Mouse (Mus musculus): ENCODE results near the gene H2afv.
"Not testable (repeated sequence)": the region's sequence is repeated elsewhere in the genome, so short reads cannot be mapped to it uniquely, and the experiment has no call there.

H2afv gene

DNA sequence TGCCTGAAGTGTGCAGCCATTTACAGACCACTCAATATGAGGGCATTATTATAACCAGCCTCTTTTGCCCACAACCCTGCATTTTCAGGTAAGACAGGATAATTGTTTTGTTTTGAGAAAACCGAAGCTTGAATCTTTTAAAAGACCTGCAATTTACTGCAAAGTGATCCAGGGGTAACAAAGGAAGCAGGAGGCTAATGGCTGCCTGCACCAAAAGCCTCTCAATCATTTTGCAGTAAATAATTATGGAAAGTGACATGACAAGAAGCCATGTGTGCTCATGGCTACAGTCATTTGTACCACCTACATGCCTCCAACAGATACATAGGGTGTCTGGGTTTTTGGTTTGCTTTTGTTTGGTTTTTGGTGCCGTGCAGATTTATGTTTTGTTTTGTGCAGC is 26.8 kb upstream of the H2afv start:
- in situ Hi-C loops (cut with MboI; ENCODE audit: low sequenced_read_pairs) = no loop called here

DNA sequence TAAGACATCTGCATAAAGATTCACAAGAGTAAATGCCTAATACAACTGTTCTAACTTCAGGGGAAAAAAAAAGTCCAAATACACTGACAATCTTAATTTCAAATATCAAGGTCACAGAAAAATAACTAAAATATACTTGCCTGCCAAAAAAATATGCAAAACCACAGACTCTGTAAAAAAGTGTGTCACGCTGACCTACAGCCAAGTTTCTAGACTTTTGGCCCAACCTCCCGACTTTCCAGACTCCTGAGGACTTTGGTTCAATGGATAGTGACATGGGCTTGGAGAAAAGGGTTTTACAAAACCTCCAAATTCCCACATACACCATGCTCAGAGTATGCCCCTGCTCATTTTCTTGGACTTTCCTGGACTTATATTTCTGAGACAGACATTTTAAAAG is 24.3 kb upstream of the H2afv start:
- in situ Hi-C loops (cut with MboI; ENCODE audit: low sequenced_read_pairs) = no loop called here

DNA sequence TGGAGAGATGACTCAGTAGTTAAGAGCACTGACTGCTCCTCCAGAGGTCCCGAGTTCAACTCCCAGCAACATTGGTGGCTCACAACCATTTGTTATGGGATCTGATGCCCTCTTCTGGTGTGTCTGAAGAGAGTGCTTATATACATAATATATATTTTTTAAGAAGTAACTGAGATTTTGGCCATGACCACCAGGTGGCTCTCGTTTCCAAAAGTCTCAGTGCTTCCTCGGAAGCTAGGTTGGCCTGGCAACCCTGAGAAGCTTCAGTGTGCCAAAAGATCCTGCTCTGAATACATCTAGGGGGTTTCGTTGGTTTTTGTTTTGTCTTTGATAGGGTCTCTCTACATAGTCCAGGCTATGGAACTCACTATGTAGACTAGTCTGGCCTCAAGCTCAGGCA is 20.9 kb upstream of the H2afv start:
- in situ Hi-C loops (cut with MboI; ENCODE audit: low sequenced_read_pairs) = no loop called here

DNA sequence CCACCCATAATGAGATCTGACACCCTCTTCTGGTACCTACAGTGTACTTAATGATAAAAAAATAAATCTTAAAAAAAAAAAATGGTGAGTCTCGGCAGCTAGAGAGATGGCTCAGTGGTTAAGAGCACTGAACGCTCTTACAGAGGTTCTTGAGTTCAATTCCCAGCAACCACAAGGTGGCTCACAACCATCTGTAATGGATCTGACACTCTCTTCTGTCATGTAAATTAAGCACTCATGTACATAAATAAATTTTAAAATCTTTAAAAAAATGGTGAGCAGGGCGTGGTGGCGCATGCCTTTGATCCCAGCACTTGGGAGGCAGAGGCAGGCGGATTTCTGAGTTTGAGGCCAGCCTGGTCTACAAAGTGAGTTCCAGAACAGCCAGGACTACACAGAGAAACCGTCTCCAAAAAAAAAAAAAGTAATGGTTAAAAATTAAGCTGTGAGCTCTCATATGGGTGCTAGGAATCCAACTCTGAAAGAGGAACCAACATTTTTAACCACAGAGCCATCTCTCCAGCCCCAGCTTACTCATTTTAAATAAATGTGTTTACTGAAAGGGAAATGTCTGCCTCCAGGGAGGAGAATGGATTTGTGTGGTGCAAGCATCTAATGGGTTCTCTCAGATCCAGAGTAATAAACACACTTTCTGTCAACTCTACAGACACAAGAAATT is 19.1 kb upstream of the H2afv start:
- in situ Hi-C loops (cut with MboI; ENCODE audit: low sequenced_read_pairs) = no loop called here

DNA sequence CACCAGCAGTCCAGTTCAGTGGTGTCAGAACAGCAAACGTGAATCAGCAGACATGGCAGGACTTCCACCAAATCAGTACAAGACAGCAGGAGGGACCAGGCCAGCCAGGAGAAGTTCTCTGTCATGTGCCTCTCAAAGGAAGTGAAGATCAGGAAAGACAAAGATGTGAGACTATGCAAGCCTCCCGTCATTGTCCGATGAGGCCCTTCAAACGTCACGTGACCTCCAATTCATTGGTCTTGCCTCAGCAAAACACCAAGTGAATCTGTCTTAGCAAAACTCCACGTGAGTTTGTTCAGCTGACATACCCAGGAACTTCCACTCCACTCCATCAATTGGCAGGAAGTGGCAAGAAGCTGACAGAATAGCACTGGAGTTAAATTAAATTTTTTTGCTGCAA is 11.8 kb upstream of the H2afv start:
- in situ Hi-C loops (cut with MboI; ENCODE audit: low sequenced_read_pairs) = no loop called here

DNA sequence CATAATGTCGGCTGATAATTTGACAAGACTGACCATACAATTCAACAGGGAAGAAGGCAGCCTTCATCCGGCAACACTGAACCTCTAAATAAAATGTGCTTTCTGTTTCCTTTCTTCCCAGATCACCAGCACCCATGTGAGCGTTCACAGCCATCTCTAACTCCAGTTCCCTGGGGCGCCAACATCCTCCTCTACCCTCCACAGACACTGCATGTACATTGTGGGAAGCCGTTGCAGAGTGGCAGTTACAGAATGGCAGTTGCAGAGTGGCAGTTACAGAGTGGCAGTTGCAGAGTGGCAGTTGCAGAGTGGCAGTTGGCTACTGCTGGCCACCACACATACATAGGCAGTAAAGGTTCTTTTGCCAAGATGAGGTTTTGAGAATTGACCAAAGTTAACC is 3.9 kb upstream of the H2afv start:
- in situ Hi-C loops (cut with MboI; ENCODE audit: low sequenced_read_pairs) = not testable (repeated sequence)

DNA sequence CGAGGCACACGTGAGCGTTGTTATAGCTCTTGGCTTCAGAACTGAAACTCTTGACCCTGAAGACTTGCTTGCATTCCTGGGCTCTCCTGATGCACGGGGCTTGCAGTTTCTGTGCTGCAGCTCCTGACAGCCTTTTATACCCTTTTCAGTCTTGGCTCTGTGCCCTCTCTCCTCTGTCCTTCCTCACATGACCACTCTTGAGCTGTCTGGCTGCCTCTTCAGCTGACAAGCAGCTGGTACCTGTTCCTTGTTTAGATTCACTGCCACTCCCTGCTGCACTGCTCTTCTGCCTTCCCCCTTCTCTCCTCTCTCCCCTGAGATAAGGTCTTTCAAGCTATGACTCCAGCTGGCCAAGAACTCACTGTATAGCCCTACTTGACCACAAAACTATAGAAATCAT is 3.2 kb upstream of the H2afv start:
- in situ Hi-C loops (cut with MboI; ENCODE audit: low sequenced_read_pairs) = no loop called here

DNA sequence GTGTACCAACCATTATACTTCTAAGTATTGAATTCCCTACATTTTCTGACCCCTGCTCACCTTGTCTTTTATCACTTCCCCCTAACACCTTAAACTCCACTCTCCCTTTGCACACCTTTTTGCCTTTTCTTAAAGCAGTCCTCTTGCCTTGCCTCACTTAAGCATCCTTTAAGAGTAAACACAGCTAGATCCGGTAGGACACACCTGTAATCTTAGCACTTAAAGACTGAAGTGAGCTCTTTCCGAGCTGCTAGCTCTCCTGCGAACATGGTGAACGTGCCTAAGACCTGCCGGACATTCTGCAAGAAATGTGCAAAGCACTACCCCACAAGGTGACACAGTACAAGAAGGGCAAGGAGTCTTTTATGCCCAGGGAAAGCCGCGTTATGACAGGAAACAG is 1.7 kb upstream of the H2afv start:
- in situ Hi-C loops (cut with MboI; ENCODE audit: low sequenced_read_pairs) = no loop called here

DNA sequence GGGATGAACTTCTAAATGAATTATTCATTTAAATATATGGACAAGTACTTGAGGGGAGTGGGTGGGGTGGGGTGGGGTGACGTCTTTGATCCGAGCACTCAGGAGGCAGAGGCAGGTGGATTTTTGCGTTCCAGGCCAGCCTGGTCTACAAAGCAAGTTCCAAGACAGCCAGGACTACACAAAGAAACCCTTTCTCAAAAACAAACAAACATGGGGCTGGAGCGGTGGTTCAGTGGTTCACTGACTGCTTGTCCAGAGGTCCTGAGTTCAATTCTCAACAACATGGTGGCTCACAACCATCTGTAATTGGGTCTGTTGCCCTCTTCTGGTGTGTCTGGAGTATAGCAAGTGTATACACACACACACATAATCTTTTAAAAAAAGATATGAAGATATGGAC is 1.2 kb upstream of the H2afv start:
- in situ Hi-C loops (cut with MboI; ENCODE audit: low sequenced_read_pairs) = no loop called here

DNA sequence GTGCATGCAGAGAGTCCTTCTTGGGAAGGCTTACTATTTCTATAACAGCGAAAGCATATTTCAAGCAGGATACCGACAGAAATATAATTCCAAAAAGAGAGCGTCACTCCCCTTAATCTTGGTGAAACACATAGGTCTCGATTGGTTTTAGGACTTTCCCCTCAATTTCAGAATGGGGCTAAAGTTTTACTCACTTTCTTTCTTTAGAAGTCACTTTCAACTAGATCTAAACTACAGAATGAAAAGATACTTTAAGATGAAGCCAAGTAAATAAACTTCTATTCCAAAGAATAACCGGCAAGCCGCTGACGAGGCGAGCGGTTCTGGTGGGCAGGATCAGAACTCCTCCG is 541 bp downstream of the H2afv start:
- in situ Hi-C loops (cut with MboI; ENCODE audit: low sequenced_read_pairs) = no loop called here

DNA sequence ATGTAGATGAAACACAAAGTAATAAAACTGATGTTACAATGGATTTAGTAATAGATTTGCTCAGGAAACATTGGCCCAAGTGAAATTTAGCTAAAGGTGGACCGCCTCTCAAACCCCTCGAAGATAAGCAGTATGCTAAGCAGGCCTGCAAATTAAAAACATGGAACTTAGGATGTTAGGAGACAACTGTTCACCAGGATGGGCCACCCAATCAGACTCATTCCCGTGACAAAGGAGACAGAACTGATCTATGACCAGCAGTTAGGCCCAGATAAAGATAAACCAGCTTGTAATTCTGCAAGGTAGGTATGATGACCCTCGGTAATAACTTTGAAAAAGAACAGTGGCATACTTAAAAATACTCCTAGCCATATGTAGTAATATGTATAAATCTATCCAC is 1.1 kb downstream of the H2afv start:
- in situ Hi-C loops (cut with MboI; ENCODE audit: low sequenced_read_pairs) = no loop called here

DNA sequence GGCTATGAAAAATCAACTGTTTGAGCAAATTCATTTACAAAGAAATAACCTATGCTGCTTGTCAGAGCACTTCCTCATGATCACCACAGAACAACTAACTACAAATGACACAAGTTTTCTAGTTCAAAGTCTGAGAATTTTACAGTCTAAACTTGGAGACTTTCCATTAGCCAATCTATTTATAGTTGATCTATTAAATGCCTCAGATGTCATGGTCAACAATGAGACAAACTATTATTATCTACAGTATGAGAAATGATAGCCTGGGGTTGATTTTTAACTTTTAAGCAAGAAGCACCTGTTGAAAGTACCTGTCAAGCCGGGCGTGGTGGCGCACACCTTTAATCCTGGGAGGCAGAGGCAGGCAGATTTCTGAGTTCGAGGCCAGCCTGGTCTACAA is 1.7 kb downstream of the H2afv start:
- in situ Hi-C loops (cut with MboI; ENCODE audit: low sequenced_read_pairs) = no loop called here

DNA sequence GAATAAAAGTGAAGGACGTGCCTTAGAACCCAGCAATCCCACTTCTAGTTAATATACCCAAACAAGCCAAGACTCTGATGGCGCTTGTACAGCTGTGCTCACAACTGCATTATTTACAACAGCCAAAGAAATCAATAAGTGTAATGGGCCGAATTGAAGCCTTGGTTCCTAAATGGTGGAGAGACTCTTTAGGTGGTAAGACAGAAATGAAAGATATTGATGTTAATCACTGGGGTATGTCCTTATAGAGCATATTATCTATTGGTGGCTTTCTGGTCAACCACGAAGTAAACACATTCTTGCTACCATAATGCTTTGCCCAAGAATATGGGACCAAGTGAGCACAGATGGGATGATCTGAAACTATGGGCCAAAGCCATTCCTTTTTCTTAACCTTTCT is 4.1 kb downstream of the H2afv start:
- in situ Hi-C loops (cut with MboI; ENCODE audit: low sequenced_read_pairs) = no loop called here

DNA sequence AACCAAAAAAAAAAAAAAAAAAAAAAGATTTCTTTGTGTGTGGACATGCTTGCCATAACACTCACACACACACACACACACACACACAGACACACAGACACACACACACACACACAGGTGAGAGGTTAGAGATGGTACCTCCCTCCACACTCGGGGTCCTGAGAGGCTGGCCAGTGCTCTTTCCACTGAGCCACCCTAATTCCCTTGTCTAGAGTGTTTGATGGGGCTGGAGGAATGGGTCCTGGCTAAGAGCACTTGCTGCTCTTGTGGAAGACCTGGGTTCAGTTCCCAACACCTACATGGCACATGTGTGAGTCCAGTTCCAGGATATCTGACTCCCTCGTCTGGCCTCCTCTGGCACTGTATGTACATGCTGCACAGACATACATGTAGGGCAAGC is 6.6 kb downstream of the H2afv start:
- in situ Hi-C loops (cut with MboI; ENCODE audit: low sequenced_read_pairs) = no loop called here

DNA sequence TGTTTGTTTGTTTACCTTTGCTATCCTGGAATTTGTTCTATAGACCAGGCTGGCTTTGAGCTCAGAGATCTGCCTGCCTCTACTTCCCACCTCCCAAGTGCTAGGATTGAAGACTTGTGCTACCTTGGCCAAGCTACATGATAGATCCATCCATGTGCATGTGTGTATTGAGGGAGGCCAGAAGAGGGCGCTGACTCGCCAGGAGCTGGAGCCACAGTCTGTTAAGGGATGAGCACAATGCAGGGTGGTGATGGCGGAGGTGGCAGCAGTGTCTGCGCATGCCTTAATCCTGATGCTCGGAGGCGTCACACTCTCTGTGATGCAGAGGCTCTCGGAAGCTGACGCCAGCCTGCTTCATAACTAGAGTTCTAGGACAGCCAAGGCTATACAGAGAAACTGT is 7.8 kb downstream of the H2afv start:
- in situ Hi-C loops (cut with MboI; ENCODE audit: low sequenced_read_pairs) = no loop called here

DNA sequence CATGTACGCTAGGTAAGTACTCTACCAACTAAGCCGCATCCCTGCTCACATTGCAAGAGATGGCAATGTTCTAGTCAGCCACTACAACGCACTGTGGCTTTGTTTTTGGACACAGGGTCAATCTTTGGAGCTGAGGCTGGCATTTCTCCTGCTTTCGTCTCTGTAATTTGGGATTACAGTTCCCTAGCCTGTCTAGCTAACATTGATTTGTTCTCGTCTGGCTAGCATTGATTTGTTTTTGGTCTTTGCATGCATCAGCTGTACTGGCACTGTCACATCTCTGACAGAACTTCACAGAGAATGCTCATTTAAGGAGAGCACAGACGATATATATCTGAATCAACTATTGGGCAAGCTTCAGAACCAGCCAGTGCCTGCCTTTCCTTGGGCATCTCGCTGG is 14.1 kb downstream of the H2afv start:
- in situ Hi-C loops (cut with MboI; ENCODE audit: low sequenced_read_pairs) = no loop called here

DNA sequence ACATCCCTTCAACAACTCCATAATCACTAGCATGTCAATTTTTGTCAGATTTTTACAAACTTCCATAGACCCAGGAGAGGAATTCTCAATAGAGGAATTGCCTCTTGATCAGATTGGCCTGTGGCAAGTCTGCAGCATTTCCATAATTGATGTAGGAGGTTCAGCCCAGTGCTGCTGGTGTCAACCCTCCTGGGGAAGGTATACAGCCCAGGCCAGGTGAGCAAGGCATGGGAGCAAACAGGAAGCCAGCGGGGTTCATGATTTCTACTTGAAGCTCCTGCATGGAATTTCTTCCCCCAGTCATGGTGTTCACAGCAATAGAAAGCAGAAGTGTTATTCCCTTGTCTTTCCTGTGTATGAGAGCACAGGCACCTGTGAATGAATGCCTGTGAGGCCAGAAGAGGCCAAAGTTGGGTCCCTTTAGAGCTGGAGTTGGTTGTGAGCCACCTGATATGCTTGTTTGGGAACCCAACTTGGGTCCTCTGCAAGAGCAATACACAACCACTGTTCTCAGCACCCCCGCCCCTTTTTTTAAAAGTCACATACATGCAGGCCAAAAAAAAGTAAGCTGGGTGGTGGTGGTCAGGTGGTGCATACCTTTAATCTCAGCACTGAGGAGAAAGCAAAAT is 23.4 kb downstream of the H2afv start:
- in situ Hi-C loops (cut with MboI; ENCODE audit: low sequenced_read_pairs) = no loop called here

DNA sequence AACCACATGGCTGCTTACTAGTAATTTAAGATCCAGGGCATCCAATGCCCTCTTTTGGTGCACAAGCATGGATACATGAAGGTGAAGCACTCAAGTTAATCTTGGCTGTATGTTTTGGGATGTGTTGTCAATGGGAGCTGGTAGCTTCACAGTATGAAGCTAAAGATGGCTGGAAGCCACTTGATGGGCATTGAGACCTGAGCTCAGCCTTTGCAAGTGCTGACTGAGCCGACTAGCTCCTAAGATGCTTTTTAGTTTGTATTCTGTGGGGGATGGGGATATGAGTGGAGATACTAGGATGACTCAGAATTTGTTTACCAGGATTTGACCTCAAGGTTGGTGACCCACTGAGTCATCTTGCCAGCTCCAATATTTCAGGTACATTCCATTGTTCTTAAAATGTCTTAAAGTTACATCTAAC is 23.9 kb downstream of the H2afv start:
- in situ Hi-C loops (cut with MboI; ENCODE audit: low sequenced_read_pairs) = no loop called here

DNA sequence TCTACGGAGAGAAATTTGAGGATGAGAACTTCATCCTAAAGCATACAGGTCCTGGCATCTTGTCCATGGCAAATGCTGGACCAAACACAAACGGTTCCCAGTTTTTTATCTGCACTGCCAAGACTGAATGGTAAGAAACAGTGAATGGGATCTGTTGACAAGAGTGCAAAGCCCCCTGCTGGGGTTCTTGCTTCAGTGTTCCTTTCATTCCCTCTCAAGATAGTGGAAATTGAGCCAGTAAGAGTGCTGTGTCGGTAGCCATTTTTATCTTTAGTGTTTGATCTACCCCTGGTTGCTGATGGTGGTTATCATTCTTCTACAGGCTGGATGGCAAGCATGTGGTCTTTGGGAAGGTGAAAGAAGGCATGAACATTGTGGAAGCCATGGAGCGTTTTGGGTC is 25.1 kb downstream of the H2afv start:
- in situ Hi-C loops (cut with MboI; ENCODE audit: low sequenced_read_pairs) = not testable (repeated sequence)

DNA sequence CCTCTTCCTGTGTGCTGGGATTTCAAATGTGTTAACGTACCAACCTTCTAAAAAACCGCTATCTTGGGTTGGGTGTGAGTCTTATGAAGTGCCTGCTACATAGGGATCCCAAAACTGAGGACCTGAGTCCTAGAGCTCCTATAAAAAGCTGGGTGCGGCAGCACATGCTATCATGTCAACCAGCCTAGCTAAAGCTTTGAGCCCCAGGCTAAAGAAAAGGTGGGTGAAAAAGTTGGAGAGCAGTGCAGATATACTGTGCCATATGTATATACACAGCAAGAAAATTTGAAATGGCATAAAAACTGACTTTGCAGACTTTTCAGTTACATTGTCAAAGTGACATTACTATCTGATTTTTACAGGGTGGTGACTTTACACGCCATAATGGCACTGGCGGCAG is 25.5 kb downstream of the H2afv start:
- in situ Hi-C loops (cut with MboI; ENCODE audit: low sequenced_read_pairs) = no loop called here

DNA sequence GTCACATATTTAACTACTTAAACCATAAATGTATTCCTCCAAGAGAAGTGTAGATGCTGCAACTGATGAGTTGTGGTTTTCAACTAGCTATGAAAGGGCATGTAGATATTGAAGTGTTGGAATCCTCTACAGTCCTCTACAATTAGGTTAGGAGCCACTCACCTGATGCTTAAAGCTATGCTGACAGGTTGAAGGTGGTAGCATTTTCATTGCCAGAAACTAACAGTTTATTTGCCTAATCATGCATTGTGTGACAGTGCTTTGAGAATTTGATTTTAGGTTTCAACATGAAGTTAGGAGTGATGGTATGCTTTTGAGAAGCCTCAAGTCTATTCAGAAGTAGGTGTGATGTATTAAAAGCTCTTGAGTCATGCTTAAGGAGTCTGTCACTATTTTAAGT is 26.8 kb downstream of the H2afv start:
- in situ Hi-C loops (cut with MboI; ENCODE audit: low sequenced_read_pairs) = no loop called here

DNA sequence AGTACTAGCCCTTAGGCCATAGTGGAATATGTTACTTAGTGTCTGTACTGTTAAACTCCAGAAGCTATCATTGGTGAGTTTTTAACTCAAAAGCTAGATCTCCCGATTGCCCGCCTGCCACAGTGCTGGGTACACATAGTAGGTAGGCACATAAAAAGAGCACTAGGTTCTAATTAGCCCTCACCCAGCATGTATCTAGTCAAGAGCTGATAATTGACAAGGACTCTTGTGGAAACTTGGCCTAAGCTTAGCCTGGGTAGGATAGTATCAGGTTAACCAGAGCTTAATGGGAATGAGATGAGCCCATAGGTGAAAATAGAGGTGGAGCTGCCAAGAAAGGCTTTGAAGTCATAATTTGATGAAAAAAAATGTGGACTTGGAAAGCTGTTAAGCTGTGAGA is 27.2 kb downstream of the H2afv start:
- in situ Hi-C loops (cut with MboI; ENCODE audit: low sequenced_read_pairs) = no loop called here

DNA sequence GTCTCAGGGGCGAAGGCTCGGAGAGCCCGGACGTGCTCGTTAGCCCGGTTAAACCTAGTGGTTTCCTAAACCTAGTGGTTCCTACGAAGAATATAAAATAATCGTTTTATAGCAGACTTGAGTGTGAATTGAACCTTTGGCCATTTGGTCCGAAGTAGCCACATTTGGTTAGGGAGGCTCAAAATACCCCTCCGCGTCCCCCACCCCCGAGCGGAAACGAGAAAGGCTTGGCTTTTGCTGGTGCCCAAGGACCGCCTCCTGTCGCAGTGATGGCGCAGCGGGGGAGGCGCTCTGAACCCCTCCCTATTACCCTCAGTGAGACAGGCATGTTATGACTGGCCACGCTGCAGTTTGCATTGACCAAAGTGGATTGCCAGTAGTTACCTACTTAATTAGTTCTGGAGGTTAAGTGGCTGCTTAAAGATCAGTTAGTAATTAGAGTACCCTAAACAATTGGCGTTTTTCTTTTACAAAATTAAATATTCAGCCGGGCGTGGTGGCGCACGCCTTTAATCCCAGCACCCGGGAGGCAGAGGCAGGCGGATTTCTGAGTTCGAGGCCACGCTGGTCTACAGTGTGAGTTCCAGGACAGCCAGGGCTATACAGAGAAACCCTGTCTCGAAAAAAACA is 27.7 kb downstream of the H2afv start:
- in situ Hi-C loops (cut with MboI; ENCODE audit: low sequenced_read_pairs) = no loop called here
